Mouse (Mus musculus): Measurements from ENCODE around the gene Fbl.
A peak's percentile ranks its signal among the peaks of the same experiment; 100 is the strongest.
"Not testable (repeated sequence)": the region's sequence is repeated elsewhere in the genome, so short reads cannot be mapped to it uniquely, and the experiment has no call there.

Fbl gene

GRCm38 (mm10) chr7:28191903-28192302 is 22.4 kb downstream of the Fbl start:
- DNase-seq (ENCODE audit: low spot score in 2 of 2) = no peak

GRCm38 (mm10) chr7:28195414-28196098 is 26.0 kb downstream of the Fbl start:
- no peak for DNase-seq (ENCODE audit: low spot score in 2 of 2)

DNA sequence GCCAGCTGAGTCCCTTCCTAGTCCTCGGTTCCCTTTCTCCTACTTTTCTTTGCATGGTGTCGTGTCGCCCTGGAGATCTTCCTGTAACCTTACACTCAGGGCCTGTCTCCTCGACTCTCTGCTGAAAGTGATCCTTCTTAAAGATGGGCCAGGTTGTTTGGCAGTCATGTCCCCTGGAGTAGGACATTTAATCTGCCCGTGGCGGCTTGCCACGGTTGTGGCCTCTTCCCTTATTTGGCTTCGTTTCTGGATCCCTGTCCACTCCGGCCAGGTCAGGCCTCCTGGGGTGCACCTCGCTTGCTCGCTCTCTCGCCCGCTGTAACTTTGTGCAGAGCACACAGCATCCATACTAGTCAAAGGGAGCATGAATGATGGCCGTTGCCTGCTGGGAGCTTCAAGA is 27.0 kb downstream of the Fbl start:
- no peak for DNase-seq (ENCODE audit: low spot score in 2 of 2)

- no peak for DNase-seq (ENCODE audit: low spot score in 2 of 2)
Observed at GRCm38 (mm10) chr7:28199054-28199453, 29.5 kb downstream of the Fbl start.

DNA sequence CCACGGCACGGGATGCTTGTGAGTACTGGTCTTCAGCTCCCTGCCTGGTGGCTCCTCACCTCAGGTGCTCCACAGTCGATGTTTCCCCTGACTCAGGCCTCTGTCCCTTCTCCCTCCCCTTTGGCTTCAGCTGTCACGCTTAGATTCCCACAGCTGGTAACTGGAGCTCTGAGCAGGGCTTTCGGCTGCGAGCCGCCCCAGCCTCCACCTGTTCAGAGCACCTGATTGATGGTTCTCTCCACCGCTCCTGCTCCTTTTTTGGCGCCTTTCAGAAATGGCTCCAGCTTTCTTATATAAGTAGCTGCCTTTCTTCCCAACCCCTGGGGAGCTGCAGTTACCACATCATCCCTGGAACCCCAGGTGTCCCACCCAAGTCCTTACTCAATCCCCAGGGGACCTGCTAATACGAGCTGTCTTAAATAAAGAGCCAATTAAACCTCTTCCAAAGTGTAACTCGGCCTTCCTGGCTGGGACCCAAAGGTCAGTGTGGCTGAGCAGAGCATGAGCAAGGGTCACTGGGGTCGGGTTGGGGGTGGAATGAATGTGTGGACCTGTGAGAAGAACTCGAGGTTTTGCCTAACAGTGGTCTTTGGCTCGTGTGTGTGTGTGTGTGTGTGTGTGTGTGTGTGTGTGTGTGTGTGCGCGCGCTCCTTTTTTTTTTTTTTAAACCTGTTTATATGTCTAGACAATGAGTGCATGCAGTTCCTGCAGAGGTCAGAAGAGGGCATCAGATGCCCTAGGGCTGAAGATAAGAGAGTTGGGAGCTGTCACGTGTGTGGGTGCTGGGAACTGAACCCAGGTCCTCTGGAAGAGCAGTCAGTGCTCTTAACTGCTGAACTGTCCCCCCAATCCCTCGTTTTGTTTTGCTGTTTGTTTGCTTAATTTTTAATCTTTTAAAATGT is 33.9 kb downstream of the Fbl start:
- no peak for DNase-seq (ENCODE audit: low spot score in 2 of 2)

- no peak for DNase-seq (ENCODE audit: low spot score in 2 of 2)
Observed at GRCm38 (mm10) chr7:28206044-28206600, 36.6 kb downstream of the Fbl start.

GRCm38 (mm10) chr7:28208396-28208987 is 39.0 kb downstream of the Fbl start:
- DNase-seq (ENCODE audit: low spot score in 2 of 2) = no peak

DNA sequence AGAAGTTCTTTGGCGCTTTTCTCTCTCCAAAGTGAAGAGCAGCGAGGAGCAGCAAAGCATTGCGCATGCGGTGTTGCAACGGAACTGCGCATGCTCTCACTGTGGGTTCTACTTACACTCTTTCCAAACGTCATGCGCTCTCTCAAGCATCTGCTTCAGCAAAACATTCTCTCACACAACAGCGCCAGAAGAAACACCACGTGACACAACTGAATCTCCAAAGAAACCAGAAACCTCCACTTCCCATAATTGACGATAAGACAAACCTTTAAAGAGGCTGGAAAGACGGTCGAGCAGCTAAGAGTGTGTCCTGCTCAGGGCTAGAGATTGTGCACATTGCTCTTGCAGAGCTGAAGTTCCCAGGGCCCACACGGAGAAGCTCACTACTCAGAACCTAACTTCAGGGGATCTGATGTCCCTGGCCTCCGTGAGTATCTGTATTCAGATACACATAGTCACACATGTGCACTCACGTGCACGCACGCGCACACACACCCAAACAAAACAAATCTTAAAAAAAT is 39.5 kb downstream of the Fbl start:
- DNase-seq (ENCODE audit: low spot score in 2 of 2) = peak; percentile 33 to 49

DNA sequence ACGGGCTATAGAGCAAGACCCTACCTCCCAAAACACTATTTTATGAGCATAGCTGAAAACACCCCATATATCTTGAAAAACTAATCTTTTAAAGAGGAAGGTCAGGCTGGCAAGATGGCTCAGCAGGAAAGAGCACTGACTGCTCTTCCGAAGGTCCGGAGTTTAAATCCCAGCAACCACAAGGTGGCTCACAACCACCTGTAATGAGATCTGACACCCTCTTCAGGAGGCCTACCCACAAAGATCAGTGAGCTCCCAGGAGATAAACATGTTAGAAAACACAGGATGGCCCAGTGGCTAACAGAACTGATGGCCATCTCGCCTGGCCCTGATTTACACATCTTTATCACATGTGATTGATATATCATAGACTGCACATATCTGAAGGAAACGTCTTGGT is 41.2 kb downstream of the Fbl start:
- no peak for DNase-seq (ENCODE audit: low spot score in 2 of 2)

DNA sequence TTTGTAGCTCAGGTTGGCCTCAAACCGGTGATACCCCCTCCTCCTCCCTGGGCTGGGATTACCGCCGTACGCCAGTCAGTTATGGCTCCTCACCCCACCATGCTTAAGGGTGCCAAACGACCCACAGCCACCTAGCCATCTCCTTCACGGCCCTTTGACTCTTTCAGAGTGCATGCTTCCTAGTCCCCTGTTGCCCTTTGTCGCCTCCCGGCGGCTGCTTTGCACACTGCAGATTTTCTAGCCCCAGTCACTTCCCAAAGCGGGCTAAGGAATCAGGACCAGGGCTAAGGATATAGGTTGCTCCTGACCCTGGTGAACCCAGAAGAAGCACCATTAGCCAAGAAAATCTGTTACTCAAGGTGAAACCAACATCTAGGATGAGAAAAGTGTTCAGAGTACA is 44.6 kb downstream of the Fbl start:
- DNase-seq (ENCODE audit: low spot score in 2 of 2) = peak; percentile 36 to 72

GRCm38 (mm10) chr7:28215950-28216349 is 46.4 kb downstream of the Fbl start:
- not testable (repeated sequence) for DNase-seq (ENCODE audit: low spot score in 2 of 2)

- DNase-seq (ENCODE audit: low spot score in 2 of 2) = not testable (repeated sequence)
Observed at GRCm38 (mm10) chr7:28217811-28218210, 48.3 kb downstream of the Fbl start.

DNA sequence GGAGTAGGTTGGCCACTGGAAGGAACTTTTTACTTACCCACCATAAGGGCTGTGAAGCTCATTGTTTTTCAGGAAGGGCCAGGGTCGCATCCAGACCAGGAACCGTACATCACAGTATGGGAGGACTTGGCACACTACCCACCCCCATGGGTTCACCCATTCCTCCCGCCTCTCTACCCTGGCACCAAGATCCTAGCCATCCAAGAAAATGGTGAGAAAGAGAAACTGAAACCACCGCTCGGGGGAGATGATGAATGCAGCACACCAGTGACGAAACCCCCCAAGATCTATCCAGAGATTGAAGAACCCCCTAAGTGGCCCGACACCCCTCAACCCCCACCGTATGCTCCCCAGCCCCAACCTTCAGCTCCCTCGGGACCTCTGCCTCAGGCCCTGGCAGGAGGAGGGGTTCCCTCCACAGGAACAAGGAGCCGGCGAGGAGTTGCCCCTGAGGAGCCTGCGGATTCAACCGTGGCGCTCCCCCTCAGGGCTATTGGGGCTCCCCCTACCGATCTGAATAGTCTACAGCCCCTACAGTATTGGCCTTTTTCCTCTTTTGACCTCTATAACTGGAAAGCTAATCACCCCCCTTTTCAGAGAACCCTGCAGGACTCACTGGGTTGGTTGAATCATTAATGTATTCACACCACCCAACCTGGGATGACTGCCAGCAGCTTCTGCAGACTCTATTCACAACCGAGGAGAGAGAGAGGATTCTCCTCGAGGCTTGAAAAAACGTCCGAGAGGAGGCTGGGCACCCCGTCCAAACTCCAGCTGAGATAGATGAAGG is 49.6 kb downstream of the Fbl start:
- DNase-seq (ENCODE audit: low spot score in 2 of 2) = not testable (repeated sequence)

DNA sequence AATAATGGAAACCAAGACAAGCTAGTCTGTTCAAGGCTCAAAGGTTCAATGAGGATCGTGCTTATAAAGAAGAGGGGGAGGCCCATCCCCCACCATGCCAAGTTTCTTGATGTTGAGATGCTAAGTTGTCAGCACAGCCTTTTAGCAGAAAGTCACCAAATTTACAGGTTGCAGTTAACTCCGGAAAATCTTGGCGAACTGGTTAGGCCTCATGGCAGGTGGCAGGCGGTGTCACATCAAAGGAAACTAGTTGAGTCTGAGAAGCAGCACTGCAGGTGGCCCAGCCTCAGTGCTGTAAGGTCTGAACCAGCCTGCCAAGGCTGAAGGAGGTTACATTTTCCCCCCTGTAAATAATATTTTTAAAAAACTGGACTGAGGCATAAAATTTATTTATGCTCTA is 57.3 kb downstream of the Fbl start:
- DNase-seq (ENCODE audit: low spot score in 2 of 2) = not testable (repeated sequence)

DNA sequence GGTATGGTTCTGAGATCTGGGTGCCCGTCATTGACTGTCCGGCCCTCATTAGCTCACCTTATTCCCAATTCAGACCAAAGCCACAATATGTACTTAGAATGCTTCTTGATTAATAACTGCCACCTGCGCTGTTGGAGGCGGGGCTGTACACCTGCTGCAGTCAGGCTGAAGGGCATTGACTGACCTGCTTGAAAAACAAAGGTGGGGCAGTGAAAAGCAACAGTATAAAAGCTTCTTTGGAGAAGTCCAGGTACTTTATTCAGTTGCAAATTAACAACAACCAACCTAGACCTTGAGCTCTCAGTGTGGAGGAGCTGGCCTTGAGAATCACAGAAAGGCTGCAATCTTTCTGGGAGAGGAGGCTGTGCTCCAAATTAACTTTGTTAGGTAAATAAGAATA is 57.9 kb downstream of the Fbl start:
- DNase-seq (ENCODE audit: low spot score in 2 of 2) = not testable (repeated sequence)

Measured in urinary bladder, adult 18-20 months (tissue).